Mouse (Mus musculus): ENCODE data around the gene Top1. TPM values are rescaled to one million over a fixed set of nuclear protein-coding genes. Genes with fewer than 3 reads are reported as not detected.

Gene Top1
- polyA plus RNA-seq, 1 experiment from 2014 or later: 122 TPM

DNA sequence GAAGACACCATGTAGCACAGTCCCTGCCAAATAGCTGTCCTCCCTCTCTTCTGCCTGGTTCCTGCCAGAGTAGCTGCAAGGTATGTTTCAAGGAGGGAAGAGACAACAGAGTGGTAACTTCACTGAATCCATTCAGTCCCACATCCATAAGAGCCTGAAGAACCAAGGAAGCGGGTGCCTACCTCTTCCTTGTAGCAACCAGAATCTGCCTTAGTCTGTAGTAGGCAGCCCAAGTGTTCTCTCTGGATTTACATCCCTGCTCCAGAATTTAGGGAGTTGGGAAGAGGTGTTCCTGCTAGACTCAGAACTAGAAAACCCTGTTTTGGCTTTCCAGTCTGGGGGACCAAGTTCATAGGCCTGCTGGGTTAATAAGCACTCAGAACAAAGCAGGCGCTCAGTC is 121.5 kb downstream of the Top1 start:
- no peaks in the 10 kb centered on the region for H3K36me3 ChIP-seq (ENCODE audit: control insufficient read depth, insufficient read depth, low read length)
- H3K9me3 ChIP-seq (ENCODE audit: control insufficient read depth, low read length): no peaks in the 10 kb centered on the region
- H3K4me1 ChIP-seq (ENCODE audit: control insufficient read depth, insufficient read depth, low read length): no peaks in the 10 kb centered on the region
- WGBS: 91% methylated on average over 2 of the region's 2 CpGs
- ATAC-seq (ENCODE audit: insufficient number of reproducible peaks, low FRiP score, low TSS enrichment, low read depth): no peak
- DNase-seq (ENCODE audit: low spot score): no peak
- no peak overlapping the region for H3K9ac ChIP-seq (ENCODE audit: low read length)
- no peak overlapping the region for H3K27ac ChIP-seq (replicated peaks; ENCODE audit: low read depth, low read length)
- no peak overlapping the region for H3K4me2 ChIP-seq (ENCODE audit: low read depth, severe bottlenecking)
- no peak overlapping the region for H3K4me3 ChIP-seq (ENCODE audit: low read depth, low read length)
- H3K27me3 ChIP-seq (ENCODE audit: control insufficient read depth, insufficient read depth, low read length): no peaks in the 10 kb centered on the region

DNA sequence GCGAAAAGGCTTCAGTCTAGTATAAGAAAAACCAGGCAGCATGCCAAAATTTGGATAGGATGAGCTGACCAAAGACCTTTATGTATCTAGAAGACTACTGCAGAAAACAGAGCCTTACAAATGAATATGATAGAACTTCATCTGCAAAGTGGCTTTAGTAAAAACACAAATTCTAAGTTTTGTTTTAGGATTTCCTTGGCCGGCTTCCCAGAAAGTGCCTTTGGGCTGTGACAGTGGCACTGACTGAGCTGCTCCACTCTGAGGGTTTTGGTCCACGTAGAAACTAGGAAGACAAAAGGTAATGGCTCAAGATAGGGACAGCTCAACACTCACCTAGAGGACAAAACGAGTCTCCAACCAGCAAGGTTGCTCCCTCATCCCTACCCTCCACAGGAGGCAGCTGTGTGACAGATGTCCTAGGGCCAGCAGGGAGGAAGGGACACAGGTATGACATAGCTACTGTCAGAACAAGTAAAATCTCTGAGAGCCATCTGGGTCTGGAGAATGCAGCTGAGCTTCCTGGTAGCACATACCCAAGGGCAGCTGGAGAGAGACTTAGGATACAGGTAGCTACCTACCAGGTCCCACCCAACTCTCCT is 122.5 kb downstream of the Top1 start:
- Histone ChIP-seq H3K9ac (ENCODE audit: low read length) (no peak overlapping the region), H3K27me3 (ENCODE audit: control insufficient read depth, insufficient read depth, low read length) (no peaks in the 10 kb centered on the region), H3K4me2 (ENCODE audit: low read depth, severe bottlenecking) (no peak overlapping the region), H3K4me3 (ENCODE audit: low read depth, low read length) (no peak overlapping the region), H3K36me3 (ENCODE audit: control insufficient read depth, insufficient read depth, low read length) (no peaks in the 10 kb centered on the region), H3K27ac (replicated peaks; ENCODE audit: low read depth, low read length) (no peak overlapping the region), H3K9me3 (ENCODE audit: control insufficient read depth, low read length) (no peaks in the 10 kb centered on the region), H3K4me1 (ENCODE audit: control insufficient read depth, insufficient read depth, low read length) (no peaks in the 10 kb centered on the region)
- DNase-seq (ENCODE audit: low spot score) (no peak), ATAC-seq (ENCODE audit: insufficient number of reproducible peaks, low FRiP score, low TSS enrichment, low read depth) (no peak)
- 80% methylated on average over 4 of the region's 4 CpGs for WGBS

DNA sequence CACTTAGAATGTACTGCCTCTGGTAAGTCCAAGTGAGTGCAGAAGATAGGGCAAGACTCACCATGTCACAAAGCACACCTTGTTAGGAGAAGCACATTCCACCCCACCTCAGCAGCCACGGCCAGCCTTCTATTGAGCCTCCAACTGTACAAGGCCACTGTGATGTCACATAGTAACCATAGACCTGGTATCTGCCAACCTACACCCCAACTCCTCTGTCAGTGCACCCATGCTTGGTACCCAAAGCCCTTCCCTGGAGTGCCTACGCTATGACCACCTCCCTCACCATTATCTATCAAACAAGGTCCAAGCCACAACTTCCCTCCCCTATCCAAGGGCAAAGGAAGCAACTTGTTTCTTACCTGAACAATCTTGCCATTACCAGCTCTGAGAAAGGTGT is 123.3 kb downstream of the Top1 start:
- no peak overlapping the region for H3K4me3 ChIP-seq (ENCODE audit: low read depth, low read length)
- H3K27me3 ChIP-seq (ENCODE audit: control insufficient read depth, insufficient read depth, low read length): no peaks in the 10 kb centered on the region
- H3K36me3 ChIP-seq (ENCODE audit: control insufficient read depth, insufficient read depth, low read length): no peaks in the 10 kb centered on the region
- no peak overlapping the region for H3K27ac ChIP-seq (replicated peaks; ENCODE audit: low read depth, low read length)
- no peaks in the 10 kb centered on the region for H3K4me1 ChIP-seq (ENCODE audit: control insufficient read depth, insufficient read depth, low read length)
- no peak overlapping the region for H3K4me2 ChIP-seq (ENCODE audit: low read depth, severe bottlenecking)
- no peak for ATAC-seq (ENCODE audit: insufficient number of reproducible peaks, low FRiP score, low TSS enrichment, low read depth)
- DNase-seq (ENCODE audit: low spot score): no peak
- H3K9me3 ChIP-seq (ENCODE audit: control insufficient read depth, low read length): no peaks in the 10 kb centered on the region
- WGBS: 93% methylated on average over 2 of the region's 2 CpGs
- no peak overlapping the region for H3K9ac ChIP-seq (ENCODE audit: low read length)

DNA sequence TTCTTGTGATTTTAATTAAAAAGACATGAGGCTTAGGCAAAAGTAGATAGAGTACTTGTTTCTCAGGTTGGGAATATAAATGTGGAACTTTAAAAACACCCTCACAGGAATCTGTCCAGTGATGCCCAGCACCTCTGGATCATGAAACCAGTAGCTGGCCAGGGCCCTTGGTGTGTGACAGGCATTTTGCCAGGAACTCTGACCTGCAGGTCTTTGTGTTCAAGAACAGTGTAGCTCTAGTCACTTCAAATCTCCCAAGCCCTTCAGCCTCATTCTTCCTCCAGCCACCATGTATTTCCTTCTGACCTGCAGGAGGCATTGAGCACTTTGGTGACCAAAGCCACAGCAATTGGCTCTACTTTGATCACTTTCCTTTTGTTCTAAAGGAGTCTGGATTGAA is 124.7 kb downstream of the Top1 start:
- no peak for ATAC-seq (ENCODE audit: insufficient number of reproducible peaks, low FRiP score, low TSS enrichment, low read depth)
- Histone ChIP-seq H3K4me1 (ENCODE audit: control insufficient read depth, insufficient read depth, low read length) (no peaks in the 10 kb centered on the region), H3K4me3 (ENCODE audit: low read depth, low read length) (no peak overlapping the region), H3K27ac (replicated peaks; ENCODE audit: low read depth, low read length) (no peak overlapping the region), H3K4me2 (ENCODE audit: low read depth, severe bottlenecking) (no peak overlapping the region), H3K9ac (ENCODE audit: low read length) (no peak overlapping the region), H3K9me3 (ENCODE audit: control insufficient read depth, low read length) (no peaks in the 10 kb centered on the region), H3K27me3 (ENCODE audit: control insufficient read depth, insufficient read depth, low read length) (no peaks in the 10 kb centered on the region), H3K36me3 (ENCODE audit: control insufficient read depth, insufficient read depth, low read length) (no peaks in the 10 kb centered on the region)
- DNase-seq (ENCODE audit: low spot score): no peak

DNA sequence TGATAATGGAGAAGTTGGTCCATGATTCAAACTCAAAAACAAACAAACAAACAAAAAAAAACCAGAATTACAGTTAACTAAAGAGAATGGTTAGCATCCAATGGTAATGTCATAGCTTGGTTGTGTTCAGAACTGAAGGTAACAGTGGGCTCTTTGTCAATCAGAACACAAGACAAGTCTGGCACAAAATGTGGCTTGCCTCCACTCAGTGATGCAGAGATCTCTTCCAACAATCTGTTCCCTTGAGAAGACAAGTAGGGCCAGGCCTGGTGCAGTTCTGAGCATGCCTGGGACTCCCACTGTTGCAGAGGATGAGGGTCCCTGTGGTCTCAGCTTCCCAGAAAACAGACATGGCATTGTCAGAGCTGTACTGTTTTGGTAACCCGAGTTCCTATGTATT is 125.2 kb downstream of the Top1 start:
- Histone ChIP-seq H3K9me3 (ENCODE audit: control insufficient read depth, low read length) (no peaks in the 10 kb centered on the region), H3K27me3 (ENCODE audit: control insufficient read depth, insufficient read depth, low read length) (no peaks in the 10 kb centered on the region), H3K4me1 (ENCODE audit: control insufficient read depth, insufficient read depth, low read length) (no peaks in the 10 kb centered on the region), H3K36me3 (ENCODE audit: control insufficient read depth, insufficient read depth, low read length) (no peaks in the 10 kb centered on the region), H3K4me2 (ENCODE audit: low read depth, severe bottlenecking) (no peak overlapping the region), H3K4me3 (ENCODE audit: low read depth, low read length) (no peak overlapping the region), H3K27ac (replicated peaks; ENCODE audit: low read depth, low read length) (no peak overlapping the region), H3K9ac (ENCODE audit: low read length) (no peak overlapping the region)
- no peak for ATAC-seq (ENCODE audit: insufficient number of reproducible peaks, low FRiP score, low TSS enrichment, low read depth)
- WGBS: 87% methylated on average over 1 of the region's 1 CpGs
- no peak for DNase-seq (ENCODE audit: low spot score)

DNA sequence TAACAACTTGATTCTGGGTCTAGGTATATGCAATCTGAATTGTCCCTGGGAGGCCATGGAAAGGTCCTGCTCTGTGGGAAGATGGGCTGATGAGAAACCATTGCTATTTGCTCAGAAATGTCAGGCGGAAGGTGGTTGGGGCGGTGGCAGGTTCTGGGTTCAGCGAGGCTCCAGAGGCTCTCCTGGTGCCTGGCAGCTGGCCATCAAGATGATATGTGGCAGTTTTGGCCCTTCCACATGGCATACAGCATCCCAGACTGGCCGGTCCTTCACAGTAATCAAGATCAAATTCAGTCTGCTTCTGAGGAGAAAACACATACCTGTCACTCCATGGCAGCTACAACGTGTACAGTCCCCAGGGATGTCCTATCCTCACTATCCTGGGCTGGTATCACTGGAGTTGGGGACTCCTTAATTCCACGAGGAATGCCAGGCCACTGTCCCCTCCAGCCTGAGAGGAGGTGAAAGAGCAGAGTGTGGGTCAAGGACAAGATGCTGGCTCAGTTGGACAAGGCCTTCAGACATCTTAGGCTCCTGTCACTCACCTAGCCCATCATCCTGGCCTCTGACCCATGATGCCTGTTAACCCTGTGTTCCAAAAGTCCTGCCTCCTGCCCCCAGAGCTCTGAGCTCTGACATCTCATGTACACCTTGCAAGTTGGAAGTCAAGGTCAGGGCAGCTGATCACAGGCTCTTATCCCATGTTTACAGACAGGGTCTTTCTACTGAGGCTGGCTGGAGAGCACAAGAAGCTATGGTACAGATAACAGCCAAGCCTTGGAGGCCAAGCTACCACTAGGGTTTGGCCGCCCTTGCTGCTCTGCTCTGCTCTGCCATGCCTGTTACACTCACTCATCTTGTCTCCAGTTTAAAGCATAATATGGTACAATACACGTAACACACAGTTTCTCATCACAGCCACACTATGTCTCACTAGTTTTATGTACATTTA is 125.9 kb downstream of the Top1 start:
- H3K36me3 ChIP-seq (ENCODE audit: control insufficient read depth, insufficient read depth, low read length): no peaks in the 10 kb centered on the region
- H3K4me3 ChIP-seq (ENCODE audit: low read depth, low read length): no peak overlapping the region
- no peaks in the 10 kb centered on the region for H3K9me3 ChIP-seq (ENCODE audit: control insufficient read depth, low read length)
- WGBS: 86% methylated on average over 8 of the region's 8 CpGs
- DNase-seq (ENCODE audit: low spot score) (no peak), ATAC-seq (ENCODE audit: insufficient number of reproducible peaks, low FRiP score, low TSS enrichment, low read depth) (no peak)
- no peak overlapping the region for H3K4me2 ChIP-seq (ENCODE audit: low read depth, severe bottlenecking)
- H3K27me3 ChIP-seq (ENCODE audit: control insufficient read depth, insufficient read depth, low read length): no peaks in the 10 kb centered on the region
- no peaks in the 10 kb centered on the region for H3K4me1 ChIP-seq (ENCODE audit: control insufficient read depth, insufficient read depth, low read length)
- no peak overlapping the region for H3K27ac ChIP-seq (replicated peaks; ENCODE audit: low read depth, low read length)
- H3K9ac ChIP-seq (ENCODE audit: low read length): no peak overlapping the region

Small RNA genes lying within 50 kb of the gene (microRNA-seq; reads per million reads assigned to microRNA genes)
- gene Gm23968: not detected

Other genes starting within 250 kb of the Top1 start
- gene Plcg1, start 85.4 kb downstream of the Top1 start, polyA plus RNA-seq (2014; fragmentation: Nextera tagmentation; extraction: Ambion mirVana): 83.7 and 98.5 TPM in 2 replicates
- gene Zhx3, start 227.1 kb downstream of the Top1 start, polyA plus RNA-seq (2014; fragmentation: Nextera tagmentation; extraction: Ambion mirVana): 8.2 and 10.2 TPM in 2 replicates
- 0.99 and 1.2 TPM in 2 replicates for gene Lpin3, start 234.8 kb downstream of the Top1 start, polyA plus RNA-seq (2014; fragmentation: Nextera tagmentation; extraction: Ambion mirVana)